In genomic region chr4:105747800-105748592, GRCm38 (mm10) we compare ENCODE assay signal across 16 mouse cellular contexts. TPM values are rescaled to one million over a fixed set of nuclear protein-coding genes. Genes with fewer than 3 reads are reported as not detected.
DNase-seq lines count a peak whose midpoint lies in the region; ATAC-seq and TF ChIP-seq lines count a peak whose summit lies in the region.
"Had no signal": no experiment of that assay in that cellular context is flagged by ENCODE, and none has a peak within 500 bp of the region (broad histone marks: within the 10 kb centered on the region; RNA-seq: fewer than 3 reads in every experiment).

No protein-coding gene starts in this region.

- no peak for TF ChIP-seq CTCF in testis, adult 2 months (IDR thresholded peaks at IDR 0.05; ENCODE audit: control insufficient read depth, insufficient read depth, insufficient replicate concordance, low read depth, low read length)

- H3K9ac ChIP-seq in forebrain, embryonic 16.5 days (replicated peaks; ENCODE audit: low read depth, low read length), result no peak overlapping the region
- H3K9ac ChIP-seq in forebrain, embryonic 11.5 days (ENCODE audit: low read length), result no peak overlapping the region
- H3K9ac ChIP-seq: limb, embryonic 15.5 days had no signal

- no peak overlapping the region for H3K4me3 ChIP-seq in forebrain, embryonic 16.5 days (replicated peaks; ENCODE audit: low read length)
- no peak overlapping the region for H3K4me3 ChIP-seq in forebrain, embryonic 11.5 days (ENCODE audit: low read depth, low read length)
- no peak overlapping the region for H3K4me3 ChIP-seq in testis, adult 2 months (ENCODE audit: control insufficient read depth, low read depth, low read length)
- H3K4me3 ChIP-seq: limb, embryonic 15.5 days had no signal

- no peaks in the 10 kb centered on the region for H3K27me3 ChIP-seq in forebrain, embryonic 16.5 days (replicated peaks; ENCODE audit: control insufficient read depth, insufficient read depth, low read length)
- no peaks in the 10 kb centered on the region for H3K27me3 ChIP-seq in forebrain, embryonic 11.5 days (ENCODE audit: control insufficient read depth, insufficient read depth, low read length)
- H3K27me3 ChIP-seq in testis, adult 2 months (ENCODE audit: control insufficient read depth, insufficient read depth, low read length), result no peaks in the 10 kb centered on the region
- H3K27me3 ChIP-seq: limb, embryonic 15.5 days had no signal

- H3K36me3 ChIP-seq in forebrain, embryonic 16.5 days (ENCODE audit: control insufficient read depth, insufficient read depth), result no peaks in the 10 kb centered on the region
- H3K36me3 ChIP-seq in forebrain, embryonic 11.5 days (ENCODE audit: control insufficient read depth, insufficient read depth, low read length), result no peaks in the 10 kb centered on the region
- no peaks in the 10 kb centered on the region for H3K36me3 ChIP-seq in testis, adult 2 months (ENCODE audit: control insufficient read depth, insufficient read depth, low read length)
- H3K36me3 ChIP-seq: limb, embryonic 15.5 days had no signal

- H3K4me1 ChIP-seq in forebrain, embryonic 16.5 days (replicated peaks; ENCODE audit: control insufficient read depth, insufficient read depth, low read length), result no peaks in the 10 kb centered on the region; the same call in 1 of the 2 replicates
- H3K4me1 ChIP-seq in forebrain, embryonic 11.5 days (replicated peaks; ENCODE audit: control insufficient read depth, insufficient read depth, low read length), result no peaks in the 10 kb centered on the region
- H3K4me1 ChIP-seq in testis, adult 2 months (ENCODE audit: control insufficient read depth, insufficient read depth, low read length), result no peaks in the 10 kb centered on the region
- H3K4me1 ChIP-seq: limb, embryonic 15.5 days had no signal

- 82% methylated on average over 7 of the region's 7 CpGs for whole genome bisulfite sequencing in forebrain, embryonic 16.5 days
- WGBS in forebrain, embryonic 11.5 days, result 85% methylated on average over 7 of the region's 7 CpGs

- no peak for DNase-seq in forebrain, embryonic 11.5 days (ENCODE audit: low spot score)
- DNase-seq in ovary, adult 18-20 months (ENCODE audit: low spot score), result peak; percentile 4
- no peak for DNase-seq in ovary, postnatal 14 days (ENCODE audit: low spot score)
- peak; percentile 41 to 47 for DNase-seq in lung, adult 18-20 months
- DNase-seq in thymus, postnatal 36 days, result no peak
- no peak for DNase-seq in gastrocnemius, postnatal 4 days (ENCODE audit: low spot score in 2 of 2)
- DNase-seq: right cerebral cortex, adult 18-20 months had no signal

- peak overlapping the region; percentile 23; the same call in 1 of the 2 replicates for H3K27ac ChIP-seq in forebrain, embryonic 16.5 days (ENCODE audit: low read length)
- no peak overlapping the region for H3K27ac ChIP-seq in forebrain, embryonic 11.5 days (ENCODE audit: low read depth, low read length)
- peak overlapping the region; percentile 40 for H3K27ac ChIP-seq in testis, adult 2 months (ENCODE audit: control insufficient read depth, insufficient read depth, low read depth, low read length)
- H3K27ac ChIP-seq: limb, embryonic 15.5 days had no signal

- no peak overlapping the region for H3K4me2 ChIP-seq in forebrain, embryonic 16.5 days (ENCODE audit: low read length)
- no peak overlapping the region for H3K4me2 ChIP-seq in forebrain, embryonic 11.5 days (ENCODE audit: low read depth, low read length, severe bottlenecking)
- H3K4me2 ChIP-seq: limb, embryonic 15.5 days had no signal

- H3K9me3 ChIP-seq in forebrain, embryonic 16.5 days (ENCODE audit: control insufficient read depth, low read length), result no peaks in the 10 kb centered on the region
- no peaks in the 10 kb centered on the region for H3K9me3 ChIP-seq in forebrain, embryonic 11.5 days (ENCODE audit: control insufficient read depth, low read length)
- H3K9me3 ChIP-seq: limb, embryonic 15.5 days had no signal

- ATAC-seq in forebrain, embryonic 16.5 days, result 0 out of 2 replicates have a peak, but pooled peaks have one; percentile 4
- no peak for ATAC-seq in forebrain, embryonic 11.5 days (replicated peaks; ENCODE audit: low FRiP score)

- no peak for TF ChIP-seq POLR2A in testis, adult 2 months (IDR thresholded peaks at IDR 0.05; ENCODE audit: control insufficient read depth, low read depth, low read length)

RNA-seq across cellular contexts. Expression of gene Gm12728, which starts 41.7 kb away (rescaled TPM):
- polyA plus RNA-seq in forebrain, embryonic 16.5 days (2015; fragmentation: Nextera tagmentation; extraction: Ambion mirVana), result not detected in 2 replicates
- not detected in 2 replicates for polyA plus RNA-seq in forebrain, embryonic 11.5 days (2014; fragmentation: Nextera tagmentation; extraction: Ambion mirVana)
- not detected in 2 replicates for polyA plus RNA-seq in testis, adult 2 months (2012; rRNA removed)
- not detected for total RNA-seq in gastrocnemius, postnatal 4 days (2021)
- total RNA-seq: layer of hippocampus, adult 18-20 months; megakaryocyte-erythroid progenitor cell, adult 5-6 weeks had no signal
- polyA plus RNA-seq: cortical plate, adult 2 months; heart, embryonic 14.5 days; limb, embryonic 15.5 days; neural tube, embryonic 11.5 days; stomach, embryonic 16.5 days had no signal

Comparison
In these comparisons a context has a peak if more than half of its experiments do, and no peak if none do; other contexts are left out.
1. DNase-seq: peak in ovary, adult 18-20 months (single experiment) and lung, adult 18-20 months (2 of 2); none in forebrain, embryonic 11.5 days (single experiment), ovary, postnatal 14 days (single experiment), thymus, postnatal 36 days (0 of 2) and gastrocnemius, postnatal 4 days (0 of 2).